Mouse (Mus musculus): ENCODE measurements around the gene Clstn3. TPM values are rescaled to one million over a fixed set of nuclear protein-coding genes. Genes with fewer than 3 reads are reported as not detected.
"Not testable (repeated sequence)": the region's sequence is repeated elsewhere in the genome, so short reads cannot be mapped to it uniquely, and the experiment has no call there.

Gene Clstn3
- polyA plus RNA-seq, 1 experiment from 2014 or later = 183 TPM

DNA sequence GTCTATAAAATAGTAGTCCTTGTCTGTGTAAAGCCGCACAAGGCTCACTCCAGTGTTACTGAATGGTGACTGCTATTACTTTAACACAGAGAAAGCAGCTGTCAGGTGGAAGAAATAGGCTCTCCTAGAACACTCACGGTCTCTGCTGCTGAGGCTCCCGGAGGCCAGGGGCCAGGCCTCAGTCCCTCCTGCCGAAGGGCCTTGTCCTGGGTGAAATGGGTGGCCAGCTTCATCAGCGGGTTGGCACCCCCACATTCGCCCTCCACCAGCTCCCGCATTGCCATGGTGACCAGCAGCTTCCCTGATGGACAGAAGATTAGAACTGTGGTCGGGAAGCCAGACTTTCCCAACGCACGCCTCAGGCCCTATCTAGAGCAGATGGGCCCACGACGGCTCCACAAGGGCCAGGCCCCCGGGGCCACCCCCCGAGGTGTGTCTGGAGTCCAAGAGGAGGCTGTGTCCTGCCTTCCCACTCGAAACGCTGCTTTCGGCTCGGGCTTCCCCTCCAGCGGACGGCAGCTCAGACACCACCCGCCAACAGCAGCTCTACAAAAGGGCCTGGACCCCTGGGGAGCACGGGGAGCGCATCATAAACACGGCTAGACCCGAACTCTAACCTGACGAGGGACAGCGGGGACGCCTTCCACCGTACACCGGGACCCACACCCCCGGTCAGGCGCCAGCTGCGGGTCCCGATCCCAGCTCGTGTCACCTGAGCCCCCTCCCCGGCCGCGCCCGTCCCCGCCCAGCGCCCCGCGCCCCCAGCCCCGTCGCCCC, 50.3 kb downstream of the Clstn3 start:
- peak; percentile 77 for ATAC-seq
- WGBS = 1% methylated on average over 45 of the region's 45 CpGs
- peak overlapping the region; percentile 81 for H3K27ac ChIP-seq (ENCODE audit: low read length)
- H3K4me1 ChIP-seq (ENCODE audit: control insufficient read depth, insufficient read depth, low read length) = peaks cover 20% of the 10 kb centered on the region
- peak overlapping the region; percentile 86 for H3K9ac ChIP-seq (ENCODE audit: low read depth, low read length)
- peak overlapping the region; percentile 81 for H3K4me2 ChIP-seq (ENCODE audit: low read length)
- H3K9me3 ChIP-seq (replicated peaks; ENCODE audit: control insufficient read depth, low read length, poor library complexity, severe bottlenecking) = no peaks in the 10 kb centered on the region
- H3K27me3 ChIP-seq (ENCODE audit: control insufficient read depth, insufficient read depth, low read depth, low read length) = no peaks in the 10 kb centered on the region
- H3K36me3 ChIP-seq (ENCODE audit: control insufficient read depth, insufficient read depth, low read length) = peaks cover 6% of the 10 kb centered on the region
- peak overlapping the region; percentile 74 for H3K4me3 ChIP-seq (ENCODE audit: low read depth, low read length)

DNA sequence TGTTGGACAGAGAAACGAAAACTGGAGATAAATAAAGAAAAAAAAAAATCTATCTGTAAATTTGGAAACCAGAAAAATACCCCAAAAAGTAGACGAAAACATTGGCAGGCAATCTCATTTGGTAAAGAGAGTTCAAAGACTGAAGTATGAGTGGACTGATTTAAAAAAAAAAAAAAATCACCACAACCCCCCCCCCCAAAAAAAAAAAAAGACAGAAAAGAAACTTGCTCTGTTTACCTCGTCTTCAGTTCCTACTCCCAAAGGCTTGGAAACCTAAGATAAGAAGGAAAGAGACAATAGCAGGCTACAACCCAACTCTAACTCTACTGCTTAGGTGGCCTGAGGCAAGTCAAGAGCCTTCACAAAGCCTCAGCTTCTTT, 50.8 kb downstream of the Clstn3 start:
- Histone ChIP-seq H3K4me2 (ENCODE audit: low read length) (peak overlapping the region; percentile 81), H3K4me3 (ENCODE audit: low read depth, low read length) (peak overlapping the region; percentile 74), H3K9ac (ENCODE audit: low read depth, low read length) (peak overlapping the region; percentile 86), H3K27ac (ENCODE audit: low read length) (peak overlapping the region; percentile 81; the same call in 1 of the 2 replicates), H3K9me3 (replicated peaks; ENCODE audit: control insufficient read depth, low read length, poor library complexity, severe bottlenecking) (no peaks in the 10 kb centered on the region), H3K27me3 (ENCODE audit: control insufficient read depth, insufficient read depth, low read depth, low read length) (no peaks in the 10 kb centered on the region), H3K4me1 (ENCODE audit: control insufficient read depth, insufficient read depth, low read length) (peaks cover 20% of the 10 kb centered on the region), H3K36me3 (ENCODE audit: control insufficient read depth, insufficient read depth, low read length) (peaks cover 6% of the 10 kb centered on the region)
- WGBS = 63% methylated on average over 3 of the region's 3 CpGs
- no peak for ATAC-seq

DNA sequence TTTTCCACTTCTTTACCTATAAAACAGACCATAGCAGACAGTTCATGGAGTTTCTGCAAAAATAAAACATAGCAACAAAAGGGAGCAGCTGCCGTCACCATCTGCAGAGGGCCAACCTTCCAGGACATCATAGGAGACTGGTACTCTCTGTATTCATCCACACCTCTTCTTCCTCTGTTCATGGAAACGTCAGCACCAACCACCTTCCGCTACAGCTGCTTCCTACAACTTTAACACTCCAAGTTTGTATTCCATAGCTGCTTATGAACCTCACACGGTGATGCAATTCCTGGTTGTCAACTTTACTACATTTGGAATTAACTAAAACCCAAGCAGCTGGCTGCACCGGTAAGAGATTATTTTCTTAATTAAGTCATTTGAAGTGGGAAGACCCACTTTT, 56.2 kb downstream of the Clstn3 start:
- Histone ChIP-seq H3K4me1 (ENCODE audit: control insufficient read depth, insufficient read depth, low read length) (peaks cover 7% of the 10 kb centered on the region), H3K27ac (ENCODE audit: low read length) (no peak overlapping the region), H3K36me3 (ENCODE audit: control insufficient read depth, insufficient read depth, low read length) (peaks cover 27% of the 10 kb centered on the region), H3K27me3 (ENCODE audit: control insufficient read depth, insufficient read depth, low read depth, low read length) (no peaks in the 10 kb centered on the region), H3K4me3 (ENCODE audit: low read depth, low read length) (no peak overlapping the region), H3K9me3 (replicated peaks; ENCODE audit: control insufficient read depth, low read length, poor library complexity, severe bottlenecking) (no peaks in the 10 kb centered on the region), H3K4me2 (ENCODE audit: low read length) (no peak overlapping the region), H3K9ac (ENCODE audit: low read depth, low read length) (no peak overlapping the region)
- ATAC-seq = no peak
- 88% methylated on average over 5 of the region's 5 CpGs for WGBS

DNA sequence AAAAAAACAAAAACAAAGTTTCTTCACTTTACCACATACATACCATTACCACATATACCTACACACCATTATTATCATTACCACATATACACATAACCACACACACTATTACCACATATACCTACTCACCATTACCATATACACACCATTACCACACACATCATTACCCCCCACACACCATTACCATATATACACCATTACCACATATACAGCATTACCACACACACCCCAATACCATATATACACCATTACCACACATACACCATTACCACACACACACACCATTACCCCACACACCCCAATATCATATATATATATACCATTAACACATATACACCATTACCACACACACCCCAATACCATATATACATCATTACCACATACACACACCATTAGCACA, 57.4 kb downstream of the Clstn3 start:
- H3K9ac ChIP-seq (ENCODE audit: low read depth, low read length) = no peak overlapping the region
- no peaks in the 10 kb centered on the region for H3K27me3 ChIP-seq (ENCODE audit: control insufficient read depth, insufficient read depth, low read depth, low read length)
- no peak overlapping the region for H3K4me3 ChIP-seq (ENCODE audit: low read depth, low read length)
- H3K36me3 ChIP-seq (ENCODE audit: control insufficient read depth, insufficient read depth, low read length) = peaks cover 35% of the 10 kb centered on the region
- no peaks in the 10 kb centered on the region for H3K4me1 ChIP-seq (ENCODE audit: control insufficient read depth, insufficient read depth, low read length)
- H3K9me3 ChIP-seq (replicated peaks; ENCODE audit: control insufficient read depth, low read length, poor library complexity, severe bottlenecking) = no peaks in the 10 kb centered on the region
- no peak; the same call in 1 of the 2 replicates for ATAC-seq
- no peak overlapping the region for H3K4me2 ChIP-seq (ENCODE audit: low read length)
- H3K27ac ChIP-seq (ENCODE audit: low read length) = no peak overlapping the region

DNA sequence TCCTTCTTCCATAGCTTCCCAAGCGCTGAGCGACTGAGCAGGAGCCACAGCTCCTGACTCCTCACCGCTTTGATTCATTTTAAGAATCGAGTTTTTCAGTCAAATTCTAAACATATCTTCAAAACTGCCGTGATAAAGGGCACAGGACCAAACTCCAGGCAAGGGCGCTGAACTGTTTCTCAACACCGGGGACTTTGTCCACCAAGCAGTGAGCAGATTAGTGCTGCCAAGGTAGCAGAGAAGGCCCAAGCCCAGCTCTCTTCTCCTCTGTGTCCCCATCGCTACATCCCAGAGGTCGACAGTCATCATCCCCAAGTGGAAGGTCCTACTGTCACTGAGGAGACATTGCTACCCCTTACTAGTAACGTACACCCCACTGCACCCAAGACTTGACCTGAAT, 58.3 kb downstream of the Clstn3 start:
- Histone ChIP-seq H3K36me3 (ENCODE audit: control insufficient read depth, insufficient read depth, low read length) (peaks cover 34% of the 10 kb centered on the region), H3K9ac (ENCODE audit: low read depth, low read length) (no peak overlapping the region), H3K4me3 (ENCODE audit: low read depth, low read length) (no peak overlapping the region), H3K4me2 (ENCODE audit: low read length) (no peak overlapping the region), H3K9me3 (replicated peaks; ENCODE audit: control insufficient read depth, low read length, poor library complexity, severe bottlenecking) (no peaks in the 10 kb centered on the region), H3K27me3 (ENCODE audit: control insufficient read depth, insufficient read depth, low read depth, low read length) (no peaks in the 10 kb centered on the region), H3K27ac (ENCODE audit: low read length) (no peak overlapping the region), H3K4me1 (ENCODE audit: control insufficient read depth, insufficient read depth, low read length) (no peaks in the 10 kb centered on the region)
- ATAC-seq = no peak
- 96% methylated on average over 10 of the region's 10 CpGs for WGBS

DNA sequence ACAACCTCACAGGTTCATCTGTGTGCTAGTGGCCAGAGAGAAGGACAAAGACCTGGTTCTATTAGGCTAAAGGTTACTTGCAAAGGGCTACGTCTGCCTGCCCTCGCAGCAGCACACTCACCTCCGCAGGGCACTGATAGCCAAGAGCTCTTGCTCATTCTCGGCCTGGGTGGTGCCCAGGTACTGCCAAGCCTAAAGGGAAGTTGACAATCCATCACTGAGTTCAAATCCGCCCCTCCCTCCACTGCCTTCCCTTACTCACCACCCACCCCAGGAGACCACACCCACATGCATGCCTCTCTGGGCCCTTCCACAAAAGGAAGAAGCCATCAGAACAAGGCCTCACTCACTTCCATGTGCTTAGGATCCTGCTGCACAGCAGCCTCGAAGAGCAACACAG, 64.9 kb downstream of the Clstn3 start:
- peaks cover 61% of the 10 kb centered on the region for H3K36me3 ChIP-seq (ENCODE audit: control insufficient read depth, insufficient read depth, low read length)
- no peak overlapping the region for H3K4me2 ChIP-seq (ENCODE audit: low read length)
- no peaks in the 10 kb centered on the region for H3K4me1 ChIP-seq (ENCODE audit: control insufficient read depth, insufficient read depth, low read length)
- no peaks in the 10 kb centered on the region for H3K27me3 ChIP-seq (ENCODE audit: control insufficient read depth, insufficient read depth, low read depth, low read length)
- no peak for ATAC-seq
- no peak overlapping the region for H3K27ac ChIP-seq (ENCODE audit: low read length)
- no peak overlapping the region for H3K9ac ChIP-seq (ENCODE audit: low read depth, low read length)
- 93% methylated on average over 6 of the region's 6 CpGs for WGBS
- H3K9me3 ChIP-seq (replicated peaks; ENCODE audit: control insufficient read depth, low read length, poor library complexity, severe bottlenecking) = no peaks in the 10 kb centered on the region
- no peak overlapping the region for H3K4me3 ChIP-seq (ENCODE audit: low read depth, low read length)

DNA sequence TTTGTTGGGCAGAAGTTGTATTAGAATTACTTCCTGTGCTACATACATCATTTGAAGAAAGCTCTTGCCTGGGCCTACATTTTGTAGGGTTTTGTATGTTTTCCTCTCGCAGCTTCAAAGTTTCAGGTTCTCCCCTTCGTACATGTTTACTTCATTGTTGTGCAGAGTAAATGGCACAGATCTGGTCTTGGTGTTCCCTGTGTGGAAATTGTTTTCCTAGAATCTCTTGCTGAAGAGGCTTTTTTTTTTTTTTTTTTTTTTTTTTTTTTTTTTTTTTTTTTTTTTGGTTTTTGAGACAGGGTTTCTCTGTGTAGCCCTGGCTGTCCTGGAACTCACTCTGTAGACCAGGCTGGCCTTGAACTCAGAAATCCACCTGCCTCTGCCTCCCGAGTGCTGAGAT, 69.6 kb downstream of the Clstn3 start:
- H3K9ac ChIP-seq (ENCODE audit: low read depth, low read length); H3K4me1 ChIP-seq (ENCODE audit: control insufficient read depth, insufficient read depth, low read length); ATAC-seq; H3K4me2 ChIP-seq (ENCODE audit: low read length); H3K9me3 ChIP-seq (replicated peaks; ENCODE audit: control insufficient read depth, low read length, poor library complexity, severe bottlenecking); H3K27me3 ChIP-seq (ENCODE audit: control insufficient read depth, insufficient read depth, low read depth, low read length); H3K27ac ChIP-seq (ENCODE audit: low read length); H3K4me3 ChIP-seq (ENCODE audit: low read depth, low read length): not testable (repeated sequence)
- 100% methylated on average over 3 of the region's 3 CpGs for WGBS
- H3K36me3 ChIP-seq (ENCODE audit: control insufficient read depth, insufficient read depth, low read length) = peaks cover 39% of the 10 kb centered on the region

Other genes starting within 250 kb of the Clstn3 start
- gene Vmn2r27, start 232.9 kb downstream of the Clstn3 start, polyA plus RNA-seq (2015; fragmentation: Nextera tagmentation; extraction: Ambion mirVana) = not detected in 2 replicates
- gene Cd163, start 160.1 kb downstream of the Clstn3 start, polyA plus RNA-seq (2015; fragmentation: Nextera tagmentation; extraction: Ambion mirVana) = 1.0 and 1.1 TPM in 2 replicates
- gene Pex5, start 49.7 kb downstream of the Clstn3 start, polyA plus RNA-seq (2015; fragmentation: Nextera tagmentation; extraction: Ambion mirVana) = 75.5 and 77.7 TPM in 2 replicates
- 0.29 and 0.36 TPM in 2 replicates for gene C1rl, start 28.3 kb upstream of the Clstn3 start, polyA plus RNA-seq (2015; fragmentation: Nextera tagmentation; extraction: Ambion mirVana)
- 0.31 and 0.36 TPM in 2 replicates for gene C1ra, start 47.6 kb upstream of the Clstn3 start, polyA plus RNA-seq (2015; fragmentation: Nextera tagmentation; extraction: Ambion mirVana)
- 0.73 and 0.89 TPM in 2 replicates for gene C1s1, start 77.6 kb upstream of the Clstn3 start, polyA plus RNA-seq (2015; fragmentation: Nextera tagmentation; extraction: Ambion mirVana)
- not detected in 2 replicates for gene C1rb, start 105.5 kb upstream of the Clstn3 start, polyA plus RNA-seq (2015; fragmentation: Nextera tagmentation; extraction: Ambion mirVana)
- gene C1s2, start 171.3 kb upstream of the Clstn3 start, polyA plus RNA-seq (2015; fragmentation: Nextera tagmentation; extraction: Ambion mirVana) = 0.21 and 0.26 TPM in 2 replicates
- gene Lpcat3, start 198.2 kb upstream of the Clstn3 start, polyA plus RNA-seq (2015; fragmentation: Nextera tagmentation; extraction: Ambion mirVana) = 40.5 and 43.8 TPM in 2 replicates
- 95.3 and 101 TPM in 2 replicates for gene Emg1, start 247.4 kb upstream of the Clstn3 start, polyA plus RNA-seq (2015; fragmentation: Nextera tagmentation; extraction: Ambion mirVana)
- gene Phb2, start 247.5 kb upstream of the Clstn3 start, polyA plus RNA-seq (2015; fragmentation: Nextera tagmentation; extraction: Ambion mirVana) = 240 and 245 TPM in 2 replicates

Measured in midbrain, embryonic 16.5 days (tissue).